Mouse (Mus musculus): ENCODE results near the gene Hist1h2bg. TPM values are rescaled to one million over a fixed set of nuclear protein-coding genes. Genes with fewer than 3 reads are reported as not detected.
"Not testable (repeated sequence)": the region's sequence is repeated elsewhere in the genome, so short reads cannot be mapped to it uniquely, and the experiment has no call there.

The Hist1h2bg gene
- total RNA-seq, 2 experiments from 2014 or later = 93.3 to 96.2 TPM

DNA sequence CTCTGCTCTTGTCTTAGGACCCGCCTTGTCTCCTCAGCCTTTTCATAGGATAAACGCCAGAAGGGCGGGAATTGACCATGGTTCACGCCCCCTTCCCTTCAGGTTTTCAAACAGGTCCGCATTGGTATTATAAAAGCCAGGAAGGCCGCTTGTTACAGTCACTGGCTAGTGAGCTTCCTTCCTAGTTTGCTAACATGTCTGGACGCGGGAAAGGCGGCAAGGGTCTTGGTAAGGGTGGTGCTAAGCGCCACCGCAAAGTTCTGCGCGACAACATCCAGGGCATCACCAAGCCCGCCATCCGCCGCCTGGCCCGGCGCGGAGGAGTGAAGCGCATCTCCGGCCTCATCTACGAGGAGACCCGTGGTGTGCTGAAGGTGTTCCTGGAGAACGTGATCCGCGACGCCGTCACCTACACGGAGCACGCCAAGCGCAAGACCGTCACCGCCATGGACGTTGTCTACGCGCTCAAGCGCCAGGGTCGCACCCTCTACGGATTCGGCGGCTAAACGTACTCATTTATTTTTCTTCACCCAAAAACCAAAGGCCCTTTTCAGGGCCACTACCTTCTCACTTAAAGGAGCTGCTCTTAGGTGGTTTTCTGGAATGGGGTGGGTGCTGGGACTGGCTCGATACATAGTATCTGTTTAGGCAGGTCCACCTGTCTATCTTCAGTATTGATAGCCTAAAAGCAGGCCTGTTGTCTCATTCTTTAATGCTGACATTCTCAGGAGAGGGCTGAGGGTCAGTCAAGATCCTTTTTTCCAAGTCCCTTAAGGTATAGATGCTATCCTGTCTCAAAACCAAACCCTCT is 10.4 kb downstream of the Hist1h2bg start, which contains the start of gene Hist1h4d:
Hist1h4d (plus strand) TSS at position 191 of the 811 bp plus-strand sequence.
- peak; percentile 97 to 99 for DNase-seq (ENCODE audit: low spot score in 2 of 2)

DNA sequence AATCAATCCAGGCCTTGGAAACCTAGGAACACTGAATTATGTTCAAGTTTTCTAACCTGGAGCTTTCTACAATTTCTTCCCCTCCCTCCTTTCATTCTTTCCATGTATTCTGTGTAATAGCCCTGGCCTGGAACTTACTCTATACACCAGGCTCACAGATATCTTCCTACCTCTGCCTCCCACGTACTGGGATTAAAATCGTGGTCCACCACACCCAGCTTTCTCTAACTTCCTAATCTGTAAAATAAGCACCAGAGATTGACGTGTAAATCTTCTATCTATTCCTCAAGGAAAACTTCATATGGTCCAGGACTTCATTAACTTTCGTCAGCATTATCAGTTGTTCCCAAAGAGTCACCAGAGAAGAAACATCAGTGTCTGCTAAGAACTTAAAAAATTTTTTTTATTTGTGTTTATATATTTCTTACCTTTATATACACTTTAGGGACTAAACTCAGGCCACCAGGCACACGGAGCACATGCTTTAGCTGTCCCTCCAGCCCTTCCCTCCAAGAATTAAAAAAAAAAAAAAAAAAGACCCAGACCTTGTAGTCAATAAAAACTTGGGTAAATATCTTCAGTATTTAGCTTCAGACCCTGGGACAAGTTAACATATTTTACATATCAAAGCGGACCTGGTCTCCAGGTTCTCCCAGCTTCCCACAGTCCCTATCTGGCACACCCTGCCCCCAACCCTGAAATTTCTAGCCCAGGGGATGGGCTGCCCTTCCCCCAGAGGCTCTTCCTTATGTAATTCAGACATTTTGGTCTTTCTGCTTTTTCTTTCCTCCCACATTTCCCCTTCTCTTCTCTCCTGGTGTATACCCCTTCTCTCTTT is 11.2 kb downstream of the Hist1h2bg start:
- no peak for DNase-seq (ENCODE audit: low spot score in 2 of 2)

DNA sequence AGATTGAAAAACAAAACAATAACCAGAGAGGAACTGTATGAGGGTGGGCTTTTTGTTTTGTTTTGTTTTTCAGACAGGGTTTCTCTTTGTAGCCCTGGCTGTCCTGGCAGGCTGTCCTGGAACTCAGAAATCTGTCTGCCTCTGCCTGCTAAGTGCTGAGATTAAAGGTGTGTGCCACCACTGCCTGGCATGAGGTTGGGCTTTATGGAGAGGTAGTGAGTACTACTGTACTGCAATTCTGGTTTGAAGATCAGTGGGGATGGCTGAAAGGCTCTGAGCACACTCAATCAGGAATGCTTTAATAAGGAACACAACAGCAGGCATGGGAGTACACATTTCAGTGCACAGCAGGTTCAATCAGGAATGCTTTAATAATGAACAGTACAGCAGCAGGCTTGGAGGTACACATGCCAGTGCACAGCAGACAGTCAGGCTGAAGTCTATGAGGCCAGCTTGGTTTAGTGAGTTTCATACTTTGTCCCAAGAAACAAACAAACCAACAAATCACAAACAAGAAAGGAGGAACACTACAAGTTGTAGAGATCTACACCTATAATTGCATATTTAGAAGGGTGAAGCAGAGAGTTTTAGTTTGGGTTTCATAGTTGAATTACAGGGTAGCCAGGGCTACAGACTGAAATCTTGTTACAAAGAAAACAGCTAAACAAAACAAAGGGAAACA is 12.3 kb downstream of the Hist1h2bg start:
- no peak for DNase-seq (ENCODE audit: low spot score in 2 of 2)

DNA sequence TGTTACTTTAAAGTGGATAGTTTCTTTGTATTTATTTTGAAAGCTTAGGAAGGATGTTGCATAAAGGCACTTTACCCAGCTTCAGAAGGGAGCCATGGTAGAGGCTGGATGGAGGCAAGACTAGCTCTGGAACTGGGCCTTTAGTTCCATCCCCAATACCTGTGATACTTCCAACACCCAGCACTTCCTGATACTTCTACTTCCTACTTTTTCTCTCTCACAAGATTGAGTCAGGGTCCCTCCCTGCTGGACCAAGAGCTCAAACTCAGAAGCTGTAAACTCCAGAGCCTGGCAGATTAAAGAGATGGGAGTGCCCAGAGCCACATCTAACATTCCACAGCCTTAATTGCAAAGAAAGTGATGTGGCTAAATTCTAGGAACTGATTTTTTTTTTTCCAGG is 13.1 kb downstream of the Hist1h2bg start:
- no peak for DNase-seq (ENCODE audit: low spot score in 2 of 2)

DNA sequence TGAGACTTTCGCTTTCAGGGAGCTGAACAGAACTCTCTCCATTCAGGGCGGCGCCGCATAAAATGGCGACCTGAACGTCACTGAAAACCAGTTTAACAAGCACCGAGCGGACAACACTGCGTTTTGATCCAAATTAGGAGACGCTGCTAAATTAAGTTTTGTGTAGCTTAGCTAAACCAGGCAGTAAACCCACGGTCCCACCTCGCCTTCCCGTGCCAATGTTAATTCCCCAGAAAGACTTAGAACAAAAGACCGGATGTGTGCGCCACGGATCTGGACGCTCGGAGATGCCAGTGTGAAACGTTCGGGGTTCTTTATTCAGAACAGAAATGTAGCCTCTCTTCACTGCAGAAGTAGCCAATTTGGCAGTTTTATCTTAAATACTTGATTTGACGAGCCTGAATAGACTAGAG is 13.8 kb downstream of the Hist1h2bg start:
- peak; percentile 68 to 71 for DNase-seq (ENCODE audit: low spot score in 2 of 2)

DNA sequence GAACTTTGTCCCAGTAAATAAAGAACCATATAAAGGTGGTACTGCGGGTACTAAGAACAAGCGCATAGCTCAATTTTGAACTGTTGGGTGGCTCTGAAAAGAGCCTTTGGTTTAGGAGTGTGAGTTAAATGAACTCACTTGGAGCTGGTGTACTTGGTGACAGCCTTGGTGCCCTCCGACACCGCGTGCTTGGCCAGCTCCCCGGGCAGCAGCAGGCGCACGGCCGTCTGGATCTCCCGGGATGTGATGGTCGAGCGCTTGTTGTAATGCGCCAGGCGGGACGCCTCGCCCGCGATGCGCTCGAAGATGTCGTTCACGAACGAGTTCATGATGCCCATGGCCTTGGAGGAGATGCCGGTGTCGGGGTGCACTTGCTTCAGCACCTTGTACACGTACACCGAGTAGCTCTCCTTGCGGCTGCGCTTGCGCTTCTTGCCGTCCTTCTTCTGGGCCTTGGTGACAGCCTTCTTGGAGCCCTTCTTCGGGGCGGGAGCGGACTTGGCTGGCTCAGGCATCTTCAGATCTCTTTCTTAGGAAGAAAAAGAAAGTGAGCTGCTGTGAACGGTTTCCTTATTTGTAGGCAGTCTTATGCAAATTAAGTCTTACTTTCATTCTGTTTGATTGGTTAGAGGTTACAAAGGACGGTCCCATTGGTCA is 14.4 kb downstream of the Hist1h2bg start:
- DNase-seq (ENCODE audit: low spot score in 2 of 2) = peak; percentile 61 to 89

DNA sequence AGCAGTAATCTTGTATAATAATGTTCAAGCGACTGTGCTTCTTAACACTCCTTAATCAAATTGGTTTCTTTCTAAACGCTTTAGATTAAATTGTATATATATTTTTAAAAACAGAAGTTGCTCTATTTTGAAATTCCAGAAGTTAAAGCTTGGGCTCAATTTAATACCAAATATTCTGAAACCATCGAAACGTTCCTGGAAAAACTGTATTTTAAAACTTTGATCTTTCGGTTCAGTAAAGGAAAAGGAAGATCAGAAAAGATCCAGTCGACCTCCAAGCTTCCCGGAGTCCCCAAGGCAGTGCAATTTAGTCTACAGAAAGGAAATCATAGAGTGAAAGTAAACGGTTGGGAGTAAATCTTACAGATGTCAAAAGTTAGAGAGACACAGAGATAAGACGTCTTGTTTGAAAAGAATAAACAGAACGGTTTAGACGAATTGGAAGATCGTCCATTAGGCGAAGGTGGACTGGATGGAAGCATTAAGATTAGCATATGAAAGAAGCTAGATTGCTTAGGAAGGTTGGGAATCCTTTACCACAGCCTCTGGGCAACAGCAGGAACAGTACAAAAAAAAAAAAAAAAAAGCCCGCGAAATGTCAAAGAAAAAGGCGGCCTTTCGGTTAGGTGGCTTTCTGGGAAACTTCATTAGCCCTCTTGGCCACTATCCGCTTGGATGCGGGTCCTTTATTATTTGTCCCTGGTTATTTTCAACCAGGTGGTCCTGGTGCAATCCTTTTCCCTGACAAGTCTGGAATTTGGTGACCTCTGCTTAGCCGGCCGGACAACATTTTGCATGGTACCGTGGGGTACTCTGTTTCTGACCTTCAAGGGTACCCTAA is 15.1 kb downstream of the Hist1h2bg start:
- no peak for DNase-seq (ENCODE audit: low spot score in 2 of 2)

DNA sequence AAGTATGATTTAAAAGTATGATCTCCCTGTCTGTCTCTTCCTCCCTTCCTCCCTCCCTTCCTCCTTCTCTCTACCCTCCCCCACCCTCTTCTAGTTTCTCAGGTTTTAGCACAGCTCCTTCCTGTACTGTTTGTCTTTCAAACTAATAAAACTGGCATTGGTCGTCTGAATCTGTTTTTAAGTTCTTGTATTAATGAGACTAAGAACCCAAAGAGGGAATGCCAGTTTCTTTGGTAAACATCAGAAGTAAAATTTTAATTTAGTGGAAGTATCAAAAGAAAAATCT is 15.7 kb downstream of the Hist1h2bg start:
- no peak for DNase-seq (ENCODE audit: low spot score in 2 of 2)

DNA sequence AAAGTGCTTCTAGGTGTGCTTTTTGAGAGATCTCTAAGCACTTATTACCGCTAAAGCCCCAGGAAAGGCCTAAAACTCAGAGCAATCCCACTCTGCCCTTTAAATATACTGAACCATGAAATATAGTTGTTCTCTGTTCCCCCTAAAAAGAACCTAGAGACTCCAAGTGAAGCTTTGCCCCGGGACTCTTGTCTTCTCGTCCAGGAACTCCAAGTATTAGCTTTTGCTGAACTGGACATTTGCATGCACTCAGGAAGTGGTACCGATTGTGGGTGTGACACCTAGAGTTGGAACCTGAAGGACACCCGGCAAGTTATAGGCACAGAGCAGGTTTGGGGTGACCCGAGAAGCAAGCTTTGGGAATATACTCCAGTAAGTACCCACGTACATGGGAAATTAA is 20.0 kb downstream of the Hist1h2bg start:
- DNase-seq (ENCODE audit: low spot score in 2 of 2) = no peak

DNA sequence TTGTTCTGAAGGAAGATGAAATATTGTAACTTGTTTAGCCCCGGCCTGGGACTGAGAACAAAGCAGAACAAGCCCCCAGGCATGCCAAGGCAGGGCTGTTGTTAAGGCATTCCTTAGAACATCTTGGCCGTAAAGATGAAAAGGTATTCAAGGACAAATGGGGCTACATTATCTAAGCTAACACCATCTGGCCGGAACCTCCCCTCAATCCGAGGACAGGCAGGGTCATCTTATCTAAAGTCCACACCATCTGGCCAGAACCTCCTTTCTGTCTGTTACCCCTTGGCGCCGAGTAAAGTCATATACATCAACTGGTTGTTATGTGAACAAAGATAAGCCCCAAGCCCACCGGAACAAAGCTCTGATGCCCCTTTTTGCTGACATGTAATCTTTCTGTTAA is 20.7 kb downstream of the Hist1h2bg start:
- not testable (repeated sequence) for DNase-seq (ENCODE audit: low spot score in 2 of 2)

DNA sequence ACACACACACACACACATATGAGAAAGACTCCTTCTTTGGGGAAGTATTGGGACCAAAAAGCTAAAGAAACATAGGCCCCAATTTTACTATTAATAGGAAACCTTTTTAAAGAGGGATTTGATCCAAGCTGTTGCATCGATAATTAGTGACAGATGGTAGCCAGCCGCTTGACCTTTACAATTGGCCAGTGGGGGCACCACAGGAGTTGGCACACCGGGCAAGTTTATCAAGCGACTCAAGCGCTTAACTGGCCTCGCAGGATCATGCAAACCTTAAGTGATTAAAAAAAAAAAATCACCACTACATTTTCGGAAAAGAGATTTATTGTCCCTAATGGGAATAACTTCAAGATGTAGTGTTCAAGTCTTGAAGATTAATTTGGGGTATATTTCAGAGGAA is 21.4 kb downstream of the Hist1h2bg start:
- DNase-seq (ENCODE audit: low spot score in 2 of 2) = no peak

DNA sequence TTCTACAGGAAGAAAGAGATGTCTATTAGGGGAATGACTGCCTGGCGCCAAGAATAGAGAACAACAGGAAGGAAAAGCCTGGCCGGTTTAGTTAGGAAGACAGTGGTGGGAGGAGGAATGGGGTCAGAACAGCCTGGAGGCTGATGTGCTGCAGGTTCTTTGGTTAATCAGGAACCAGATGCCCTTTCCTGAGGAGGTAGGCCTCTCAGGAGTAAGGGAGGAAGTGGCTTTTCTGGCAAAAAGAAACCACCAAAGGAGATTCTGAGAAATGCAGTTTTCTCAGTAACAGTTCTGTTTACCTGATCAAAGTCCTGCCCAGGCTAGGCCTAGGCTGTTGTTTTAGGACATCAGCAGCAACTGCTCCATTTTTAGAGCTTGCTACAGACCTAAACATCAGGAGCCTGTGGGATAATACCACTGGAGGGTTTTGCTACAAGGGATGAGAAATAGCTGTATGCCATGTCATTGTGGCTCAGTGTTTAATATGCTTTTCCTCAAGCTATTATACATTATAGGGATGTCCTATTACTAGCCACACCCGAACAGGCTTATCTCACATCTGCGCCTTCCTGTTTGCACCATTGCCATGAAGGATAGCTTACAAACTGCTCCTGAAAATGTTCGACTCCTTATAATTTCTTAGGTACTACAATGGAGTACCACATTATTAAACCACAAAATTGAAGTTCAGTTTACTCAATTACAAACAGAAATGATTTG is 22.0 kb downstream of the Hist1h2bg start:
- DNase-seq (ENCODE audit: low spot score in 2 of 2) = no peak

DNA sequence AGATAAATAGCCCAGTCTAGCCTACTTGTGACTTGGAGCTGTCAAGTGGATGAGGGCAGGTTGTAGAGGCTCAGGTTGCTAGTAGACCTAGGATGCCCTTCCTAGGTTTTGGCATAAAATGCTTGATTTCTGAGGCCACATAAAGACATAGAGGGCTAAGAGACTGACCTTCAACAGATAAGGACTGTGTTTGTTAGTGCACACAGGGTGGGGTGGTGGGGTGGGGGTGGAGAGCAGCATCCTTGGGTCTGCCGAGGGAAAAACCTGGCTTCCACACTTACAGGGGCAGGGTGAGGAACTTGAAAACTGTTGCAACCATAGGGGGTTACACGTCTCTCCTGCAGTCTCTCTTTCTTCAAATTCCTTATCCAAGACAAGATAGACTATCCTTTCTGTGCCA is 24.0 kb downstream of the Hist1h2bg start:
- no peak for DNase-seq (ENCODE audit: low spot score in 2 of 2)

DNA sequence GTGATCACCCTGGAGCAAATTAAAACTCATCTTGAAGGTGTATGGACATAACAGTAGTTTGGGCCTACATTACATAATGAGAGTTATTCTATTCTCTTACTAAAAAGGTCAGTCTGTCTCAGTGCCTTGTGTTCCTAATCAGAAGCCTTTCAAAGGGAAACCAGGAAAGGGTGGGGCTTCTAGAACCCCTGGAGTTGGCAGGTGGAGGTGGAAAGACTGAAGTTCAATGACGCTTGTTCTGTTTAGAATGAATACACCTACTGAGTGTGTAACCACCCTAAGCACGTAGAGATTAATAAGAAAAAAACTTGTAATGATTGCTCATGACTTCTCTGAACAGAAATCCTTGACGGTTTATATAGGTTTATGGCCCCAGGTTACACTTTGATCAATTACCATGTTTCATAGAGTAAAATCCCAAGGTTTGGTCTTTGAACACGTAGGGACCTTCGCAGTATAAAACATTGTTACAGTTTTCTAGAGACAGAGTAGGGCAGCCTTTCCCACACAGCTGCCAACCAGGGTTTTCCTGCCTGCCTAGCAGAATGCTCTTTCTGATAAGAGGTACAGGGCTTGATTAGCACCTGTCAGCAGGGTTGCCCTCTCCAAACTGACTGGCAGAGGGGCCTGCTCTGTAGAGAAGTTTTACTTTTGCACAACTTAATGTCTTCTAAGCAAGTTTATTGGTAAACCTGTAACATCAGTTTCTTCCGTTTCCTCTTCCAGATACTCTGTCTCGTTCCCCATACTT is 24.6 kb downstream of the Hist1h2bg start:
- no peak for DNase-seq (ENCODE audit: low spot score in 2 of 2)

DNA sequence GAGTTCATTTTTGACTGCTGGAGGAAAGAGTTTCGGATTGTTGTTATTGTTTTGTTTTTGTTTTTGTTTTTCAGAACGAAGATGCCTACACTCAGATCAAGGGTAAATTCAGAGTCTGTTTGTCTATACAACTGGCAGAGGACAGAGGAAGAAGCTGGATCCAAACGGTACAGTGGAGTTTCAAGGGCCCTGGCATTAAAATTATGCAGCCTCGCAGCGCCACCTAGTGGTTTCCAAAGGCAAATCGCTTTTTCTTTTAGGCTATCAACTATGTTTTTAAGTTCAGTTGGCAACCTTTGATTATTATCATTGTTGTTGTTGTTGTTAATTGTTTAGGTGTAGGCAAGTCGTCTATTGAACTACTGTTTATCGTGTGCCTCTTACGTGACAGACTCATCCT is 26.8 kb downstream of the Hist1h2bg start:
- DNase-seq (ENCODE audit: low spot score in 2 of 2) = peak; percentile 65 to 79

DNA sequence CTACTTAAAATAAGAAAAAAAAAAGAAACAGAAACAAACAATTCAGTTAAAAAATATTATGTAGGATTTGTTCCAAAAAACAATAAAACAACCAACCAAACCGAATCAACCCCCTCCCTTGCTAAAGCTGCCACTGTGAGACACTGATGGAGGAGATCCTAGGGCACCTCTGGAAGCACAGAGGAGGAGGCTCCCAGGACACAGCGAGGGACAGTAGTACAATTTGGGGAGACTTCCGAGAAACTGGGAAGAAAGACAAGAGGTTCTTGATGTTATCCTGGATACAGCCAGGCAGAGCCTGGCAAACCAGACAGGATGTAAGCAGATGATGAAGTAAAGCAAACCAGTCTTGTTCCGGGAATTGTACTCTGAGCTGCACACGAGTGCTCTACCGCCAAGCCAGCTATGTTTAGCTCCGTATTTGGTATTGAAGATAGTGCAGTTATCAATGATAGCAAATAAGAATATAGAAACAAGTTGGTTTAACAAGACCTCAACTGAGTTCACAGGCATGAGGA is 32.0 kb downstream of the Hist1h2bg start:
- no peak for DNase-seq (ENCODE audit: low spot score in 2 of 2)

DNA sequence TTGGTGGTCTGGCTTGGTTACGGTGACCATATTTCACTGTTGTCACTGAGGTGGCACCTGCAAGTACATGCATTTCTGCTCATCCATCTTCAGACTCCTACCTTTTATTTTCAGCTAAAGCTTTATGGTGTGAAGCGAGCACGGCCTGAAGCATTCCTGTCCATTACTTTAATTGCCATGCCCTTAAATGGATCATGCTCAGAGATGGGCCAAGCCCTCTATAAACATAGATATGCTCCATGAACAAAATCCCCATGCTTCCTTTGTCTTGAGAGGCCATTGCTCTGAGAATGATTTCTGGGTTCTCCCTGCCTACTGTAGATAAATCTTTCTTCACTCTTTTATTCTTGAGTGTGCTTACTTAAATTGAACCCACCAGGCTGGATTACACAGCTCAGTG is 33.3 kb downstream of the Hist1h2bg start:
- no peak for DNase-seq (ENCODE audit: low spot score in 2 of 2)

DNA sequence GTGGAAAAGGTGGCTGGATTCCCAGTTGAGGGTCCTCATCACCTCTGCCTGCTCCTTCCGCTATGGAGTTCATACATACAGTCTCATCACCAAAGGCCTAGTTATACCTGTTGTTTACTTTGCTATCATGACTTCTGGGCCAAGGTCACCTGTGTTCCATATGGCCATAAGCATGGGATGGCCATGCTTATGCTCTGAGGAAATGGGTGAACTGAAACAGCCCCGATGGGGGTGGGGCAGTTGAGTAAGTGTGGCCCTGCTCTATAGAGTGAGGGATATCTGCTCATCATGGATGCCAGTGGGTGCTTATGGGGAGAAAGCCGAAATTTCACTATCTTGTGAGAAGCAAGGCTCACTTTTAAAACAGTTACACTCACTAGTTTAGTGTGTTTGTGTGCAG is 33.9 kb downstream of the Hist1h2bg start:
- no peak for DNase-seq (ENCODE audit: low spot score in 2 of 2)

DNA sequence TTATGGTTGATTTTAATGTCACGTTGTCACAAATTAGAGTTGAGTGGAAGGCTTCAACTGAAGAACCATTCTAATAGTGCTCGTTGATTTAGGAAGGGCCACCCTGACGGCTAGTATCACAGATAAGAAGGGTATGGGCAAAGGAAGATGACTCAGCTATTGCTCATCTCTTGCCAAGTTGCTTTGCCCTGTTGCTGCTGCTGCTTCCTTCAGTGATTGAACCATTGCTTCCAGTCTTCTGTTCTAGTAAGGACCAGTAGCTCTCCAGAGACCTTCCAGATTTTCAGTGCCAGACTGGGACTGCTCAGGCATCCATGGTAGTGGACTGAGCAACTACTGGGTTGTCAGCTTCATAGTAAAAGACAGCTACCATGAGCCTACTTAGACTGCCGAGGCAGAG is 38.0 kb downstream of the Hist1h2bg start:
- no peak for DNase-seq (ENCODE audit: low spot score in 2 of 2)

Data from layer of hippocampus, postnatal 14 days (tissue).